Mouse (Mus musculus): ENCODE measurements at regions not wholly inside any gene's neighbourhood (a gene's known extent, or its start where the extent isn't known, plus 50 kb on each side); places are given as distances from the start of the nearest gene placed in this dataset.

DNA sequence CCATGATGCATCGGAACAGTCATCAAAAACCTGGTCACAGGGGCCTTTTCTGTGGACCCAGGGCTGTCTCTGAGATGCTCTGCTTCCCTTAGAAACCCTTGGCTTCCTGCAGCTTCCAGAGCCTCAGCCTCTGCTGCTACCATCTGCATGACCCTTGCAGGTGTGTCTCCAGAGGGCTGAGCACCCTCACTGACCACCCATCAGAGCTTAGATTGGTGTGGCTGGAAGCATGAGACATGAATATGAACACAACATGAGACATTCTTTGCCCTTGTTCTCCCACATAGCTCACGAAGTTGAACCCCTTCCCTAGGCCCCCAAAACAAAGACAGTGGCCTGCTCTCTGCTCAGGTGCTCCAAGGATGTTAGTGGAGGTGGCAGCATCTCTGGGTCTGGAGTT, 90.1 kb downstream of the Dll1 start:
- DNase-seq (ENCODE audit: low read depth, low spot score) = no peak
- no peak for TF ChIP-seq ZNF384 (IDR thresholded peaks at IDR 0.05; ENCODE audit: low read depth, low read length)
- no peak for TF ChIP-seq ZC3H11A (IDR thresholded peaks at IDR 0.05; ENCODE audit: borderline replicate concordance, low read depth, low read length)
- TF ChIP-seq CHD2 (IDR thresholded peaks at IDR 0.05; ENCODE audit: low read depth, low read length) = no peak
- no peak for TF ChIP-seq HCFC1 (IDR thresholded peaks at IDR 0.05; ENCODE audit: borderline replicate concordance, insufficient read depth, low read length)
- no peak for TF ChIP-seq MAFK (IDR thresholded peaks at IDR 0.05; ENCODE audit: insufficient read depth, low read depth, low read length)
- Histone ChIP-seq H3K4me1 (ENCODE audit: control insufficient read depth in 2 of 2, insufficient read depth in 2 of 2, low read length in 2 of 2, poor library complexity in 1 of 2) (no peaks in the 10 kb centered on the region), H3K9me3 (ENCODE audit: control insufficient read depth, insufficient read depth, low read depth, low read length) (no peaks in the 10 kb centered on the region), H3K9ac (ENCODE audit: insufficient read depth, low read depth, low read length, poor library complexity, severe bottlenecking) (no peak overlapping the region), H3K27ac (ENCODE audit: insufficient read depth, low read depth, low read length, poor library complexity, severe bottlenecking) (no peak overlapping the region), H3K36me3 (ENCODE audit: control insufficient read depth, insufficient read depth, low read length, poor library complexity, severe bottlenecking) (no peaks in the 10 kb centered on the region), H3K4me3 (ENCODE audit: insufficient read depth in 1 of 2, low read depth in 1 of 2, low read length in 2 of 2, poor library complexity in 1 of 2, severe bottlenecking in 1 of 2) (no peak overlapping the region)
- in situ Hi-C loops (cut with MboI; ENCODE audit: low sequenced_read_pairs in 2 of 2, unreplicated experiment in 2 of 2) = no loop called here

DNA sequence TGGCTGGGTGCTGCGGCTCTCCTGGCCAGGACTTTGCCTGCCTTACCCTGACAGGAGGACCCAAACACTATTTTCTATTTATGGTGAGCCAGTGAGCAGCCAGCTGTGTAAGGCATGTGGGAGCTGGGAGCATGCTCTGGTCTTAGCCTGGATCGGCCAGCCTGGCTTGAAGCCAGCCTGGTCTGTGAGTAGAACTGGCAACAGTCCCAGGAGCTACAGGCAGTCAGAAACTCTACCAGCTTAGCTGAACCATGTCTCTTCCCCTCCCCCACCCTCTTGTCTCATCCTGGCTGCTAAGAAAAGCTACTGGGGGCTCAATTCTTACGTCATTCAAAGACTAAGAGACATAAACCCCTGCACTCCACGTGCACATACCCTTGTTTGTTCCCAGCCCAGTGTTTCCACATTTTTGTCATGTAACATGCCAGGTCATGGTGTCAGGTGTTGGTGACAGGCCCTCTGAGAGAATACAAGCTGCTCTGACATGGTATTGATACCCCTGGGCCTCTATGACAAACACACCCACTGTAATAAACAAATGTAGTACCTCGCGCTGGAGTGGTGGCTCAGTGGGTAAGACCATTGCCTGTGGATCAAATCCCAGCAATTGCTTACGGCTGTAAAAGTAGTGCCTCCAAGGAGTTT, 91.2 kb downstream of the Dll1 start:
- Histone ChIP-seq H3K4me3 (ENCODE audit: insufficient read depth in 1 of 2, low read depth in 1 of 2, low read length in 2 of 2, poor library complexity in 1 of 2, severe bottlenecking in 1 of 2) (no peak overlapping the region), H3K9me3 (ENCODE audit: control insufficient read depth, insufficient read depth, low read depth, low read length) (no peaks in the 10 kb centered on the region), H3K4me1 (ENCODE audit: control insufficient read depth in 2 of 2, insufficient read depth in 2 of 2, low read length in 2 of 2, poor library complexity in 1 of 2) (no peaks in the 10 kb centered on the region), H3K36me3 (ENCODE audit: control insufficient read depth, insufficient read depth, low read length, poor library complexity, severe bottlenecking) (no peaks in the 10 kb centered on the region), H3K27ac (ENCODE audit: insufficient read depth, low read depth, low read length, poor library complexity, severe bottlenecking) (no peak overlapping the region), H3K9ac (ENCODE audit: insufficient read depth, low read depth, low read length, poor library complexity, severe bottlenecking) (no peak overlapping the region)
- in situ Hi-C loops (cut with MboI; ENCODE audit: low sequenced_read_pairs in 2 of 2, unreplicated experiment in 2 of 2) = no loop called here
- TF ChIP-seq HCFC1 (IDR thresholded peaks at IDR 0.05; ENCODE audit: borderline replicate concordance, insufficient read depth, low read length) (no peak), ZNF384 (IDR thresholded peaks at IDR 0.05; ENCODE audit: low read depth, low read length) (no peak), CHD2 (IDR thresholded peaks at IDR 0.05; ENCODE audit: low read depth, low read length) (no peak), MAFK (IDR thresholded peaks at IDR 0.05; ENCODE audit: insufficient read depth, low read depth, low read length) (no peak), ZC3H11A (IDR thresholded peaks at IDR 0.05; ENCODE audit: borderline replicate concordance, low read depth, low read length) (no peak)
- no peak for DNase-seq (ENCODE audit: low read depth, low spot score)

DNA sequence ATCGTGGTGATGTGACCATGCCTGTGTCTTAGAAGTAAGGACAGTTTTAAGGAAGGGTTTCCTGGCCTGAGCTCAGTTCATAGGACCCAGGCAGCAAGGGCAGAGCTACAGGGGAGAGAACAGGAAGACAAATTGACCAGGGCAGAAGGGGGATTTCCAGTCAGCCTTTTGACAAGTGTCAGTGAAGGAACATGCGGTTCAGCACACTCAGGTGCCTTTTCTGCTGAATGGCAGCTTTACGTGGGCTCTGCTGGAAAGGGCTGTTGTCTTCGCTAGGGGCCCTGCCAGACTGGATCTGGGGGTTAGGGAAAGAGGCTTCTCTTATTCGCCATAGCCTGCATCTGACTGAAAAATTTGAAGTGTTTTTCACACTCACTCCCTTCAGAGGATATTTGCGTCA, 106.8 kb downstream of the Dll1 start:
- in situ Hi-C loops (cut with MboI; ENCODE audit: low sequenced_read_pairs in 2 of 2, unreplicated experiment in 2 of 2) = no loop called here
- H3K36me3 ChIP-seq (ENCODE audit: control insufficient read depth, insufficient read depth, low read length, poor library complexity, severe bottlenecking) = no peaks in the 10 kb centered on the region
- H3K9me3 ChIP-seq (ENCODE audit: control insufficient read depth, insufficient read depth, low read depth, low read length) = no peaks in the 10 kb centered on the region
- TF ChIP-seq ZC3H11A (IDR thresholded peaks at IDR 0.05; ENCODE audit: borderline replicate concordance, low read depth, low read length) = no peak
- no peak for TF ChIP-seq MAFK (IDR thresholded peaks at IDR 0.05; ENCODE audit: insufficient read depth, low read depth, low read length)
- no peak for TF ChIP-seq CHD2 (IDR thresholded peaks at IDR 0.05; ENCODE audit: low read depth, low read length)
- no peak for TF ChIP-seq ZNF384 (IDR thresholded peaks at IDR 0.05; ENCODE audit: low read depth, low read length)
- TF ChIP-seq HCFC1 (IDR thresholded peaks at IDR 0.05; ENCODE audit: borderline replicate concordance, insufficient read depth, low read length) = no peak
- no peaks in the 10 kb centered on the region for H3K4me1 ChIP-seq (ENCODE audit: control insufficient read depth in 2 of 2, insufficient read depth in 2 of 2, low read length in 2 of 2, poor library complexity in 1 of 2)
- no peak for DNase-seq (ENCODE audit: low read depth, low spot score)
- no peak overlapping the region for H3K9ac ChIP-seq (ENCODE audit: insufficient read depth, low read depth, low read length, poor library complexity, severe bottlenecking)
- no peak overlapping the region for H3K4me3 ChIP-seq (ENCODE audit: insufficient read depth in 1 of 2, low read depth in 1 of 2, low read length in 2 of 2, poor library complexity in 1 of 2, severe bottlenecking in 1 of 2)
- no peak overlapping the region for H3K27ac ChIP-seq (ENCODE audit: insufficient read depth, low read depth, low read length, poor library complexity, severe bottlenecking)

DNA sequence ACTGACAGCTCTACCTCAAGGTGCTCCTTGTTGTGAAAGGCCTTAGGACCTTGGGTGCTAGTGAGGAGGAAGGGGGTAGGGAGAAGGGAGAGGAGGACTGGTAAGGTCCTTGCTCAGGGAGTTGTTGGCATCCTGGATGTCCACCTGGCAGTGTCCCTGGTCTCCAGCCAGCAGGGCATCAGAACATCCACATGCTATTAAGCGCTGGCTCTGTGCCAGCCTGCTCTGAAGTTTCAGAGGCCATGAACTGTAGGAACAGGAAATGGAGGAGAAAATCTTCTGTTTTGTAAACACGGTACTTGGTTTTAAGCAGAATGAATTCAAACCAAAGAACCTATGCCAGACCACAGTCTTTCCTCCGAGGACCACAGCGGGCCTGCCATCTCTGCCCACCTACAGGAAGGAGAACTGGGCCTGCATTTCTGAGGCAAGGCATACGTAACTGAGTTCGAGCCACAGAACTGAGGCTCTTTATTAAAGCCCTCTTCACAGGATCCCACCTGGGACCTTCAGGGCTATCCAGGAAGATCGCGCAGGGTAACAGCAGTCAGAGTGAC, 107.5 kb downstream of the Dll1 start:
- Histone ChIP-seq H3K4me3 (ENCODE audit: insufficient read depth in 1 of 2, low read depth in 1 of 2, low read length in 2 of 2, poor library complexity in 1 of 2, severe bottlenecking in 1 of 2) (no peak overlapping the region), H3K36me3 (ENCODE audit: control insufficient read depth, insufficient read depth, low read length, poor library complexity, severe bottlenecking) (no peaks in the 10 kb centered on the region), H3K27ac (ENCODE audit: insufficient read depth, low read depth, low read length, poor library complexity, severe bottlenecking) (no peak overlapping the region), H3K9me3 (ENCODE audit: control insufficient read depth, insufficient read depth, low read depth, low read length) (no peaks in the 10 kb centered on the region), H3K4me1 (ENCODE audit: control insufficient read depth in 2 of 2, insufficient read depth in 2 of 2, low read length in 2 of 2, poor library complexity in 1 of 2) (no peaks in the 10 kb centered on the region), H3K9ac (ENCODE audit: insufficient read depth, low read depth, low read length, poor library complexity, severe bottlenecking) (no peak overlapping the region)
- DNase-seq (ENCODE audit: low read depth, low spot score) = no peak
- in situ Hi-C loops (cut with MboI; ENCODE audit: low sequenced_read_pairs in 2 of 2, unreplicated experiment in 2 of 2) = no loop called here
- TF ChIP-seq ZNF384 (IDR thresholded peaks at IDR 0.05; ENCODE audit: low read depth, low read length) (no peak), MAFK (IDR thresholded peaks at IDR 0.05; ENCODE audit: insufficient read depth, low read depth, low read length) (no peak), ZC3H11A (IDR thresholded peaks at IDR 0.05; ENCODE audit: borderline replicate concordance, low read depth, low read length) (no peak), HCFC1 (IDR thresholded peaks at IDR 0.05; ENCODE audit: borderline replicate concordance, insufficient read depth, low read length) (no peak), CHD2 (IDR thresholded peaks at IDR 0.05; ENCODE audit: low read depth, low read length) (no peak)
